Mouse (Mus musculus) naive thymus-derived CD4-positive, alpha-beta T cell, adult 2 months (primary cell): ENCODE results near the gene Rhox4f.
"Not testable (repeated sequence)": the region's sequence is repeated elsewhere in the genome, so short reads cannot be mapped to it uniquely, and the experiment has no call there.

Experiments
- DNase-seq: peaks from one replicate; pipeline ENCODE4 v3.0.0-alpha.2; 2011; ENCODE audit warnings: low read depth

Rhox4f gene

DNA sequence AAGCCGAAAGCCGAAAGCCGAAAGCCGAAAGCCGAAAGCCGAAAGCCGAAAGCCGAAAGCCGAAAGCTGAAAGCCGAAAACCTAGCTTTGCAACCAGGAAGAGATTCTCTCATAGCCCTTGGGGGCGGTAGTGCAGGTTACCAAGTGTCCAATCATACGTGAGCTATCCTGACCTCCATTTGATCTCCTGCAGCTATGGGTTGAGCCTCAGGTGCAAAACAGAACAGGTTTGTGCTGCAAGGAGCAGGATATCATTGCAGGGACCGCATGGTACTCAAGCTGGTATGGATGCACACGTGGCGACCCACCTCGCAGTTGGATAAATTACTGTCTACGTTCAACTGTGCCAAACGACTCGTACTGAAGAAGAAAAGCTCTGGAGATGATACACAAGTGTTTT is at the start of gene Rhox4f:
TSS of gene Rhox4f (minus strand) at position 101 of the 400 bp plus-strand sequence.
- DNase-seq = not testable (repeated sequence)

DNA sequence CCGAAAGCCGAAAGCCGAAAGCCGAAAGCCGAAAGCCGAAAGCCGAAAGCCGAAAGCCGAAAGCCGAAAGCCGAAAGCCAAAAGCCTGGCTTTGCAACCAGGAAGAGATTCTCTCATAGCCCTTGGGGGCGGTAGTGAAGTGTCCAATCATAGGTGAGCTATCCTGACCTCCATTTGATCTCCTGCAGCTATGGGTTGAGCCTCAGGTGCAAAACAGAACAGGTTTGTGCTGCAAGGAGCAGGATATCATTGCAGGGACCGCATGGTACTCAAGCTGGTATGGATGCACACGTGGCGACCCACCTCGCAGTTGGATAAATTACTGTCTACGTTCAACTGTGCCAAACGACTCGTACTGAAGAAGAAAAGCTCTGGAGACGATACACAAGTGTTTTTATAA is 43.7 kb upstream of the Rhox4f start, which contains the start of gene Rhox4g:
TSS of gene Rhox4g (minus strand) at position 101 of the 400 bp plus-strand sequence.
- not testable (repeated sequence) for DNase-seq

GRCm38 (mm10) chrX:37643370-37643769 is 35.9 kb upstream of the Rhox4f start, which contains the start of gene Rhox2g:
TSS of gene Rhox2g (minus strand) at chrX:37643470.
- DNase-seq = not testable (repeated sequence)

DNA sequence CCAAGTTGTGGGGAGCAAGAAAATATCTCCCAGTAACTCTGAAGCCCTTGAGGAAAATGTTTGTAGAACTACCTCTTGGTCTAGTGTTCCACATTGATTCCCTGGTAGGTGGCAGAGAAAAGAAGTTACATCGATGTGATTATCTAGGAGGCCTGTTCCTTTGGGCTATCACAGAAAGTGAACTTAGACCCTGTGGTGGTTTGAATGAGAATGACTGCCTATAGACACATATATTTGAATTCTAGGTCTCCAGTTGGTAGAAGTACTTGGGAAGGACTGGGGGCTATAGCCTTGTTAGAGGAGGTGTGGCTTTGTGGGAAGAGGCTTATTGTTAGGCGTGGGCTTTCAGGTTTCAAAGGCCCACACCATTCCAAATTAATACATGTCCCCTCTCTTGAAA is 21.0 kb upstream of the Rhox4f start, which contains the start of gene Rhox3g:
TSS of gene Rhox3g (minus strand) at position 101 of the 400 bp plus-strand sequence.
- not testable (repeated sequence) for DNase-seq

DNA sequence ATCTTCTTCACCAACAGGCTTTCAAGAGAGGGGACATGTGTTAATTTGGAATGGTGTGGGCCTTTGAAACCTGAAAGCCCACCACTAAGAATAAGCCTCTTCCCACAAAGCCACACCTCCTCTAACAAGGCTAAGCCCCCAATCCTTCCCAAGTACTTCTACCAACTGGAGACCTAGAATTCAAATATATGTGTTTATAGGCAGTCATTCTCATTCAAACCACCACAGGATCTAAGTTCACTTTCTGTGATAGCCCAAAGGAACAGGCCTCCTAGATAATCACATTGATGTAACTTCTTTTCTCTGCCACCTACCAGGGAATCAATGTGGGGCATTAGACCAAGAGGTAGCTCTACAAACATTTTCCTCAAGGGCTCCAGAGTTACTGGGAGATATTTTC is 26.8 kb downstream of the Rhox4f start, which contains the start of gene Rhox3f:
TSS of gene Rhox3f (plus strand) at position 301 of the 400 bp plus-strand sequence.
- DNase-seq = not testable (repeated sequence)

- DNase-seq = not testable (repeated sequence)
Measured at GRCm38 (mm10) chrX:37572638-37573037, 34.9 kb downstream of the Rhox4f start.

DNA sequence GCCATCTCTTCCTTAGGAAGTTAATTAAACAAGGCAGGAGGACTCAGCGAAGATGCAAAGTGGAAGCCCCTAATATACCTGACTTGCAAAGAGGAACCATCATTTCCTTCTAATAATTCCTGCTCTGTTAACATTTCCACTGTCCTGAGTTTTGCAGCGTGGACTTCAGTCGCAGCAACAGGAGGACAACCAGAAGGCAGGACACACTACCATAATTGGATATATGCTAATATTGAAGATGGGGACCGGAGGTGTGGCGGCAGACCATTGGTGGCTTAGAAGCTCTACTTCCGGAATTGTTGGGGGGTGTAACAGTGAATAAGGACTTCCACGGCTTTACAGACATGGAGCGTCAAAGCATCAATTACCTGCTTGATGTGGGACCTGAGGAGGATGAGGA is 36.4 kb downstream of the Rhox4f start, which contains the start of gene Rhox2f:
TSS of gene Rhox2f (plus strand) at position 301 of the 400 bp plus-strand sequence.
- not testable (repeated sequence) for DNase-seq

DNA sequence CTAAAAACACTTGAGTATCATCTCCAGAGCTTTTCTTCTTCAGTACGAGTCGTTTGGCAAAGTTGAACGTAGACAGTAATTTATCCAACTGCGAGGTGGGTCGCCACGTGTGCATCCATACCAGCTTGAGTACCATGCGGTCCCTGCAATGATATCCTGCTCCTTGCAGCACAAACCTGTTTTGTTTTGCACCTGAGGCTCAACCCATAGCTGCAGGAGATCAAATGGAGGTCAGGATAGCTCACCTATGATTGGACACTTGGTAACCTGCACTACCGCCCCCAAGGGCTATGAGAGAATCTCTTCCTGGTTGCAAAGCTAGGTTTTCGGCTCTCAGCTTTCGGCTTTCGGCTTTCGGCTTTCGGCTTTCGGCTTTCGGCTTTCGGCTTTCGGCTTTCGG is 50.4 kb downstream of the Rhox4f start, which contains the start of gene Rhox4e:
TSS of gene Rhox4e (plus strand) at position 301 of the 400 bp plus-strand sequence.
- DNase-seq = not testable (repeated sequence)
